Mouse (Mus musculus): Measurements from ENCODE around the gene Gm49486. TPM values are rescaled to one million over a fixed set of nuclear protein-coding genes. Genes with fewer than 3 reads are reported as not detected.

Gene Gm49486
- 0.24 TPM for total RNA-seq (2023)

DNA sequence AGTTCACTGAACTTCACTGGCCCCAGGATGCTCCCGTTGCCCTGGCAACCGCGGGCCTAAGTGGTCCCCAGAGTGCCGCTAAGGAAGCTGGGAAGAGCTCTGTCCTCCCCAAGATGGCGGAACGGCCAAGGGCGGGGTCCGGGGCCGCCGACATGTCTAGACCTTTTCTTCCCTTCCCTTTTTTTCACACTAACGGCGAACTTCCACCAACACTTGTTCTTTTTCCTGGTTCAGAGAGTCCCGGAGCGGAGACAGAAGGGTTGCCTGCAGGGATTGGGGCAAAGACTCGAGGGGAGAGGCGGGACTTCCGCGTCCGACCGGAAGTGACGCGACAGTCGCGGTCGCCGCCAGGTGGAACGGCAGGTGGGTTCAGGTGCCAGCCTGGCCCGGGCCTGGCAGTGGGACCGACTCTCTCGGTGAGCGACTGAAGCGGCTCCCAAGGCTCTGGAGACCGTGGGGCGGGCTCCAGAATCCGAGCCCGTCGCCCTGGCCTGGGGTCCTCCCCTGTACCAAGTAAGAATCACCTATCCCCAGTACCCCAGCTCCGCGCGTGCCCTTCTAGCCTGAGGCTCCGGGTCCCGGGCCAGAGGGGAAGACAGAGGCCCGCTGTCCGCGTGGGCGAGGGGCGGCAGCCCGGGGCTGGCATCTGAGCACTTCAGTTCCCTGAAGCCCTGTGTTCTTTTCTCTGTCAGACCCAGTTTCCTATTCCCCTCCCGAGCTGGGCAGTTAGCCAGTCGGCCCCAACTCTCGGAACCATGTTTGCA, at the start of gene Gm49486, which contains the start of gene Pick1:
TSS of gene Gm49486 (plus strand) at position 334 of the 764 bp plus-strand sequence.
TSS of gene Pick1 (plus strand) at position 116 of the 764 bp plus-strand sequence.

DNA sequence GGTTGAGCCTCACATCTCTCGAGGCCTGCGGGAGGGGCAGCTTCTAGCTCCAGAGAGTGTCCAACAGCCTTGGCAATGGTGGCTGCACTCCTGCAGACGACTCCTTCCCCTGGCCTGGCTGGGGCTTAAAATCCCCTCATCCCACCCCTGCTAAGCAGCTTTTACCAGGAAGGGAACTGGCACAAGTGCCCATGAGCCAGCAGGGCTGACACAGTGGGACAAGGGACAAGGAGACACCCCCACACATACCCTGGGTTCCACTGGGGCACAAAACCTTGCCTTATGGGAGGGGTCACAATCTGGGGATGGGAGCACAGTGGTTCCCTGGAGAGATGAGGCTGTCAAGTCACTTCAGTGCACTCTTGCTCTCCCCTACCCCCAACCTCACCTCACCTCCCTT, 25.5 kb downstream of the Gm49486 start, which contains the start of gene Slc16a8:
TSS of gene Slc16a8 (minus strand) at position 101 of the 400 bp plus-strand sequence.

DNA sequence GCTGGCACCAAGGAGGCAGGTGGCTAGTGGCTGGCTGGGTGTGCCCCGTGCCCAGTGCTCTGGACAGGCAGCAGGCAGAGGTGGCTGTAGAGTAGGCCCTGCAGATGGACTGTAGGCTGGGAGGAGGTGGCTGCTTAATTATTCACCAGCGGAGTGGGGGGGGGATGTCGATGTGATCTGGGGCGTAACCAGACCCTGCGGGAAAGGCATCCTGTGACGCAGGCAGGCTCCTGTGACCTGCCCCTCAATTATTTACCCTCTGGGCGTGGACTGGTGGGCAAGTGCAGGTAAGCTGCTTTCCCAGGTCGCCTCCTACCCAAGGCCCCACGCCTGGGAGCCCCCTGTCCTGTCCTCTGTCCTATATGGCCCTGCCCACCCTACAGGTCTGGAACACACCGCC, 56.2 kb downstream of the Gm49486 start, which contains the start of gene Baiap2l2:
TSS of gene Baiap2l2 (minus strand) at position 139 of the 400 bp plus-strand sequence.

Other genes starting within 250 kb of the Gm49486 start
- gene H1f0, start 200.9 kb upstream of the Gm49486 start, total RNA-seq (2023) = 6.0 TPM
- gene Galr3, start 187.5 kb upstream of the Gm49486 start, total RNA-seq (2023) = not detected
- 33.9 TPM for gene Ankrd54, start 166.5 kb upstream of the Gm49486 start, total RNA-seq (2023)
- 115 TPM for gene Eif3l, start 154.2 kb upstream of the Gm49486 start, total RNA-seq (2023)
- 41.8 TPM for gene Micall1, start 120.5 kb upstream of the Gm49486 start, total RNA-seq (2023)
- gene Polr2f, start 88.4 kb upstream of the Gm49486 start, total RNA-seq (2023) = 40.5 TPM
- not detected for gene 1700088E04Rik, start 88.1 kb upstream of the Gm49486 start, total RNA-seq (2023)
- not detected for gene Sox10, start 64.2 kb upstream of the Gm49486 start, total RNA-seq (2023)
- gene Pick1, start 218 bp upstream of the Gm49486 start, total RNA-seq (2023) = 24.2 TPM
- gene Slc16a8, start 25.4 kb downstream of the Gm49486 start, total RNA-seq (2023) = not detected
- 0.24 TPM for gene Baiap2l2, start 56.1 kb downstream of the Gm49486 start, total RNA-seq (2023)
- 12.1 TPM for gene Pla2g6, start 99.0 kb downstream of the Gm49486 start, total RNA-seq (2023)
- gene Maff, start 117.2 kb downstream of the Gm49486 start, total RNA-seq (2023) = 135 TPM
- 33.5 TPM for gene Tmem184b, start 174.2 kb downstream of the Gm49486 start, total RNA-seq (2023)
- 51.3 TPM for gene Csnk1e, start 226.2 kb downstream of the Gm49486 start, total RNA-seq (2023)